Mouse (Mus musculus) liver, adult 2 months (tissue): ENCODE measurements around the gene Lrrc36. TPM values are rescaled to one million over a fixed set of nuclear protein-coding genes. Genes with fewer than 3 reads are reported as not detected.

Source experiments
- DNase-seq: peaks from one replicate; pipeline ENCODE4 v3.0.0-alpha.2; 2011; ENCODE audit warnings: low read depth, low spot score; ENCODE audit errors: extremely low read depth
- H3K27ac ChIP-seq: fragments of 200-500 bp; replicated peaks from 2 replicates; pipeline ENCODE4 v1.5.1; 2012; ENCODE audit warnings: low read depth, mild to moderate bottlenecking, control low read depth, inconsistent platforms, low read length; ENCODE audit not compliant: insufficient read depth
- H3K27me3 ChIP-seq: fragments of 200-500 bp; 2 replicates; pipeline ENCODE4 v1.6.1; 2012; ENCODE audit warnings: mild to moderate bottlenecking, moderate library complexity, low read length, inconsistent platforms; ENCODE audit not compliant: control insufficient read depth, insufficient read depth
- H3K36me3 ChIP-seq: fragments of 200-500 bp; 2 replicates; pipeline ENCODE4 v1.6.1; 2012; ENCODE audit warnings: low read length, inconsistent platforms; ENCODE audit not compliant: control insufficient read depth, insufficient read depth
- H3K4me1 ChIP-seq: fragments of 200-500 bp; 2 replicates; pipeline ENCODE4 v1.6.1; 2011; ENCODE audit warnings: low read length; ENCODE audit not compliant: control insufficient read depth, insufficient read depth
- H3K4me3 ChIP-seq: fragments of 200-500 bp; 2 replicates; pipeline ENCODE4 v1.5.1; 2011; ENCODE audit warnings: low read depth, mild to moderate bottlenecking, control low read depth, low read length, moderate library complexity; ENCODE audit not compliant: insufficient read depth
- H3K79me2 ChIP-seq: fragments of 200-500 bp; 2 replicates; pipeline ENCODE4 v1.6.1; 2012; ENCODE audit warnings: inconsistent platforms, mild to moderate bottlenecking, low read length, moderate library complexity; ENCODE audit not compliant: control insufficient read depth, insufficient read depth
- H3K9ac ChIP-seq: fragments of 200-500 bp; 2 replicates; pipeline ENCODE4 v1.6.1; 2012; ENCODE audit warnings: low read depth, mild to moderate bottlenecking, control low read depth, inconsistent platforms, low read length
- CTCF ChIP-seq: fragments of 200-500 bp; IDR thresholded peaks from 2 replicates; pipeline ENCODE4 v1.5.1; 2011; ENCODE audit warnings: low read depth, low read length, control low read depth
- POLR2A ChIP-seq: fragments of 200-500 bp; IDR thresholded peaks from 2 replicates; pipeline ENCODE4 v1.6.1; 2011; ENCODE audit warnings: low read length, control low read depth; ENCODE audit not compliant: insufficient read depth; ENCODE audit errors: extremely low read depth
- WGBS: fragments of 180-500 bp; shearing (Covaris S2); methylation state at CpG from one replicate; pipeline ENCODE4 v1.1.7; 2018; 5-methylcytosine and 5-hydroxymethylcytosine counted together
- polyA plus RNA-seq: library from polyadenylated mRNA; depleted of rRNA; stranded (reverse); fragments of >200 nt; gene quantifications from 2 replicates; pipeline ENCODE4 v1.2.3, GENCODE M21; 2012
- total RNA-seq: library from RNA; depleted of rRNA; stranded (reverse); fragments of >200 nt; gene quantifications from 2 replicates; pipeline ENCODE4 v1.2.3, GENCODE M21; 2014

The Lrrc36 gene
- total and polyA plus RNA-seq, 2 experiments = not detected

DNA sequence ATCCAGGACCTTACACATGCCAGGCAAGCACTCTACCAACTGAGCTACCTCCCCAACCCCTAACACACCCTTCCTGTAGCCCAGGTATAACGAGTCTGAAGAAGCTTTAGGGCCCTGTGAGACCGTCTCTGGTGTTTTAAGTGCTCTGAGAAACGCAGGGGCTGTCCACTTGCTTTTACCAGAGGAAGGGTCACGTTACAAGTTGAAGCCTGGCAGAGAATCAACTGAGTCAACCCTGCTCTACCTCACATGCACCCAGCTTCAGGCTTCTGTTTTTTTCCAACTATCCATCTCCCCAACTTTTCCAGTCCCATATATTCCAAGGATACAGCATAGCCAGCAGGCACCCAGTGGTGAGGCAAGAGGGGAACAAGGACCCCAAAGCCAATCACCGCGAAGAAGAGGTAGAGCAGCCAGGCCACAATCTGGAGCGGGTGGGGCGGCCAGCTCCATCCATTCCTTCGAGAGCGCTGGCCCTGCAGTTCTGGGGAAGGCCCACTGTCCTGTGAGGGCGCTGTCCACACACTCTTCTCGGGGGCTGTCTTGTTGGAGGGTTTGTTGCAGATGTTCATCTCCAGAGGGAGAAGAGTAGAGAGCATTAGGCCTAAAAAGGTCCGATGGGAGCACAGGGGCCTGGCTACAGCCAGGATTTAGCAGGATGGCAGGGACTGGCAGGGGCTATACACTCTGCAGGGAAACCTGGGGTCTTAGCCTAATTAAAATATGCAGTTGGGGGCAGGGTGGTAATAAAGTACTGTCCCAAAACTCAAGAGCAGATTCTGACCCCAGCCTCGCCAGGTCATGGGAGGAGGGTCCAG is 70.0 kb downstream of the Lrrc36 start:
- WGBS = 67% methylated on average over 14 of the region's 14 CpGs

GRCm38 (mm10) chr8:105484030-105484368 is 70.6 kb downstream of the Lrrc36 start:
- no peak for TF ChIP-seq CTCF
- no peak for TF ChIP-seq POLR2A
- Histone ChIP-seq H3K27ac (no peak overlapping the region), H3K79me2 (no peaks in the 10 kb centered on the region), H3K4me1 (no peaks in the 10 kb centered on the region), H3K36me3 (no peaks in the 10 kb centered on the region), H3K27me3 (no peaks in the 10 kb centered on the region), H3K4me3 (no peak overlapping the region), H3K9ac (no peak overlapping the region)
- no peak for DNase-seq
- 91% methylated on average over 3 of the region's 3 CpGs for WGBS

More for the DNA sequence above, 70.0 kb downstream of the Lrrc36 start:
- no peaks in the 10 kb centered on the region for H3K4me1 ChIP-seq
- H3K79me2 ChIP-seq = no peaks in the 10 kb centered on the region
- DNase-seq = no peak
- no peaks in the 10 kb centered on the region for H3K36me3 ChIP-seq
- TF ChIP-seq CTCF = peak; percentile 40
- TF ChIP-seq POLR2A = no peak
- no peak overlapping the region for H3K27ac ChIP-seq
- no peaks in the 10 kb centered on the region for H3K27me3 ChIP-seq
- no peak overlapping the region for H3K9ac ChIP-seq
- H3K4me3 ChIP-seq = no peak overlapping the region

GRCm38 (mm10) chr8:105484392-105484791 is 71.0 kb downstream of the Lrrc36 start:
- Histone ChIP-seq H3K36me3 (no peaks in the 10 kb centered on the region), H3K4me3 (no peak overlapping the region), H3K4me1 (no peaks in the 10 kb centered on the region), H3K9ac (no peak overlapping the region), H3K27me3 (no peaks in the 10 kb centered on the region), H3K79me2 (no peaks in the 10 kb centered on the region), H3K27ac (no peak overlapping the region)
- TF ChIP-seq CTCF (peak; percentile 55), POLR2A (no peak)
- no peak for DNase-seq
- 82% methylated on average over 2 of the region's 2 CpGs for WGBS

- H3K27me3 ChIP-seq = no peaks in the 10 kb centered on the region; the same call in 1 of the 2 replicates
- no peaks in the 10 kb centered on the region for H3K79me2 ChIP-seq
- no peak overlapping the region for H3K4me3 ChIP-seq
- no peaks in the 10 kb centered on the region for H3K36me3 ChIP-seq
- no peak overlapping the region for H3K9ac ChIP-seq
- H3K27ac ChIP-seq = no peak overlapping the region
- 71% methylated on average over 3 of the region's 3 CpGs for WGBS
- H3K4me1 ChIP-seq = no peaks in the 10 kb centered on the region
- DNase-seq = no peak
- TF ChIP-seq POLR2A (no peak), CTCF (no peak)
These were observed 74.7 kb downstream of the Lrrc36 start for GRCm38 (mm10) chr8:105488082-105488481.

GRCm38 (mm10) chr8:105489281-105489680 is 75.9 kb downstream of the Lrrc36 start:
- no peak overlapping the region for H3K4me3 ChIP-seq
- DNase-seq = no peak
- no peaks in the 10 kb centered on the region for H3K36me3 ChIP-seq
- H3K79me2 ChIP-seq = no peaks in the 10 kb centered on the region
- H3K27ac ChIP-seq = no peak overlapping the region
- no peak for TF ChIP-seq CTCF
- TF ChIP-seq POLR2A = no peak
- H3K27me3 ChIP-seq = no peaks in the 10 kb centered on the region; the same call in 1 of the 2 replicates
- 53% methylated on average over 1 of the region's 1 CpGs for WGBS
- H3K4me1 ChIP-seq = no peaks in the 10 kb centered on the region
- H3K9ac ChIP-seq = no peak overlapping the region

DNA sequence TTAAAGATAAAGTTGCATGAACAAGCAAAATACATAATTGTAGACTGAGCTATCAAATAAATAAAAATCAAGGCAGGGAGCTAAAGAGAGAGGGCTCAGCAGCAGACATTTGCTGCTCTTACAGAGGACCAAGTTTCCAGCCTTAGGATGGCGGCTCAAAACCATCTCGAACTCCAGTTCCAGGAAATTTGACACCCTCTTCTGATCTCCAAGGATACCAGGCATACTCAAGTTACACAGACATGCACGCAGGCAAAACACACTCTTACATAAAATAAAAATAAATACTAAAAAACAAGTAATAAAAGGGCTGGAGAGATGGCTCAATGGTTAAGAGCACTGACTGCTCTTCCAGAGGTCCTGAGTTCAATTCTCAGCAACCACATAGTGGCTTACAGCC is 80.1 kb downstream of the Lrrc36 start:
- no peak for TF ChIP-seq POLR2A
- no peak for TF ChIP-seq CTCF
- WGBS = 85% methylated on average over 3 of the region's 3 CpGs
- DNase-seq = no peak
- H3K9ac ChIP-seq = no peak overlapping the region
- H3K79me2 ChIP-seq = no peaks in the 10 kb centered on the region
- peaks cover 3% of the 10 kb centered on the region for H3K4me1 ChIP-seq
- no peak overlapping the region for H3K4me3 ChIP-seq
- H3K27ac ChIP-seq = no peak overlapping the region
- no peaks in the 10 kb centered on the region; the same call in 1 of the 2 replicates for H3K27me3 ChIP-seq
- H3K36me3 ChIP-seq = no peaks in the 10 kb centered on the region
